Mouse (Mus musculus) kidney, adult 8-10 months (tissue): ENCODE data around the gene Appl2.

ENCODE experiments used
- DNase-seq, 2 experiments: peaks; one replicate each; pipeline ENCODE4 v3.0.0; 2022

The Appl2 gene

GRCm38 (mm10) chr10:83563005-83563404 lies 85.5 kb downstream of the Appl2 start:
- DNase-seq: no peak
